ENCODE assay signal across 13 mouse cellular contexts in the genomic region with DNA sequence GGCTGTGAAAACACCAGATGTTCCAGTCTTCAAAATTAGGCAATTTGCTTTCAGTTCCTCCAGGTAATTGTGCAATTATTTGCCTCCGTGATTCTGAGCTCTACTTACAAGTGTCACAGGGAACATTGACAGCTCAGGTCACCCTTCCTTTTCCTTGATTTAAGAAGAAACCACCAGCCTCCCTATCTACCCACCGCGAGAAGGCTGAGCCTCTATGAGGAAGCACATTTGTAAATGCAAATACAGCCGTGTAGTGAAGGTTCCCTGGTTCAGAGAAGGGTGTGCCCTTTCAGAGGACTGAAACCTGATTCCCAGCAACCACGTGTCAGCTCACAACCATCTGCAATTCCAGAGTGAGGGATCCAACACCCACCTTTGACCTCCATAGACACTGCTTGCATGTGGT.
DNase-seq lines count a peak whose midpoint lies in the region; ATAC-seq and TF ChIP-seq lines count a peak whose summit lies in the region.
"Had no signal": no experiment of that assay in that cellular context is flagged by ENCODE, and none has a peak within 500 bp of the region (broad histone marks: within the 10 kb centered on the region; RNA-seq: fewer than 3 reads in every experiment).

No protein-coding gene starts in this region.

- intact Hi-C loops in gastrocnemius, postnatal 14 days (cut with DNase I; ENCODE audit: low total_unique reads), result no loop called here

- H3K4me3 ChIP-seq in lung, postnatal 0 days (ENCODE audit: low read depth, low read length), result no peak overlapping the region
- H3K4me3 ChIP-seq in intestine, embryonic 16.5 days (ENCODE audit: low read length), result no peak overlapping the region
- H3K4me3 ChIP-seq in stomach, embryonic 15.5 days (replicated peaks), result no peak overlapping the region
- H3K4me3 ChIP-seq: heart, embryonic 13.5 days; hindbrain, embryonic 12.5 days; limb, embryonic 13.5 days; midbrain, embryonic 13.5 days; neural tube, embryonic 13.5 days had no signal

- H3K27me3 ChIP-seq in lung, postnatal 0 days (replicated peaks; ENCODE audit: insufficient read depth, low read length), result no peaks in the 10 kb centered on the region
- no peaks in the 10 kb centered on the region for H3K27me3 ChIP-seq in intestine, embryonic 16.5 days (replicated peaks; ENCODE audit: control insufficient read depth, insufficient read depth, low read length)
- no peaks in the 10 kb centered on the region for H3K27me3 ChIP-seq in stomach, embryonic 15.5 days (replicated peaks)
- H3K27me3 ChIP-seq: heart, embryonic 13.5 days; hindbrain, embryonic 12.5 days; limb, embryonic 13.5 days; midbrain, embryonic 13.5 days; neural tube, embryonic 13.5 days had no signal

- no peak overlapping the region for H3K9ac ChIP-seq in lung, postnatal 0 days (replicated peaks; ENCODE audit: low read depth)
- no peak overlapping the region for H3K9ac ChIP-seq in intestine, embryonic 16.5 days (ENCODE audit: low read depth, low read length)
- H3K9ac ChIP-seq in stomach, embryonic 15.5 days, result no peak overlapping the region
- H3K9ac ChIP-seq: heart, embryonic 13.5 days; hindbrain, embryonic 12.5 days; limb, embryonic 13.5 days; midbrain, embryonic 13.5 days; neural tube, embryonic 13.5 days had no signal

- DNase-seq in lung, postnatal 0 days (ENCODE audit: low spot score), result peak; percentile 20
- no peak for DNase-seq in lung, postnatal 10 days
- DNase-seq in WW6 (ENCODE audit: low read depth, low spot score), result peak; percentile 43
- no peak for DNase-seq in gastrocnemius, postnatal 14 days
- DNase-seq in Muller cell, postnatal 12 days (ENCODE audit: inconsistent ontology term), result no peak
- DNase-seq: layer of hippocampus, postnatal 36 days had no signal

- no peaks in the 10 kb centered on the region for H3K36me3 ChIP-seq in lung, postnatal 0 days (ENCODE audit: insufficient read depth, low read length)
- H3K36me3 ChIP-seq in intestine, embryonic 16.5 days (ENCODE audit: control insufficient read depth, insufficient read depth, low read length), result no peaks in the 10 kb centered on the region
- H3K36me3 ChIP-seq in stomach, embryonic 15.5 days, result no peaks in the 10 kb centered on the region
- H3K36me3 ChIP-seq: heart, embryonic 13.5 days; hindbrain, embryonic 12.5 days; limb, embryonic 13.5 days; midbrain, embryonic 13.5 days; neural tube, embryonic 13.5 days had no signal

- WGBS in lung, postnatal 0 days, result 33% methylated on average over 5 of the region's 5 CpGs
- WGBS in intestine, embryonic 16.5 days, result 46% methylated on average over 5 of the region's 5 CpGs
- WGBS in stomach, embryonic 15.5 days, result 34% methylated on average over 5 of the region's 5 CpGs

- ATAC-seq in lung, postnatal 0 days, result peak; percentile 28; the same call in 1 of the 2 replicates
- ATAC-seq in intestine, embryonic 16.5 days, result peak; percentile 72
- 0 out of 2 replicates have a peak, but pooled peaks have one; percentile 31 for ATAC-seq in stomach, embryonic 15.5 days (ENCODE audit: insufficient read depth, low FRiP score, low read depth)
- ATAC-seq: midbrain, embryonic 13.5 days had no signal

- no peaks in the 10 kb centered on the region for H3K9me3 ChIP-seq in lung, postnatal 0 days (ENCODE audit: low read length)
- H3K9me3 ChIP-seq in intestine, embryonic 16.5 days (ENCODE audit: control insufficient read depth, low read length), result no peaks in the 10 kb centered on the region
- no peaks in the 10 kb centered on the region for H3K9me3 ChIP-seq in stomach, embryonic 15.5 days
- H3K9me3 ChIP-seq: heart, embryonic 13.5 days; hindbrain, embryonic 12.5 days; limb, embryonic 13.5 days; midbrain, embryonic 13.5 days; neural tube, embryonic 13.5 days had no signal

- no peak for TF ChIP-seq EP300 in lung, postnatal 0 days (IDR thresholded peaks at IDR 0.05)

- no peak overlapping the region for H3K4me2 ChIP-seq in lung, postnatal 0 days (replicated peaks; ENCODE audit: low read depth, low read length)
- H3K4me2 ChIP-seq in intestine, embryonic 16.5 days (ENCODE audit: low read depth, low read length), result no peak overlapping the region
- H3K4me2 ChIP-seq in stomach, embryonic 15.5 days, result no peak overlapping the region
- H3K4me2 ChIP-seq: heart, embryonic 13.5 days; hindbrain, embryonic 12.5 days; limb, embryonic 13.5 days; midbrain, embryonic 13.5 days; neural tube, embryonic 13.5 days had no signal

- no peaks in the 10 kb centered on the region for H3K4me1 ChIP-seq in lung, postnatal 0 days (ENCODE audit: insufficient read depth, low read depth, low read length)
- H3K4me1 ChIP-seq in intestine, embryonic 16.5 days (ENCODE audit: control insufficient read depth, insufficient read depth, low read length), result no peaks in the 10 kb centered on the region
- H3K4me1 ChIP-seq in stomach, embryonic 15.5 days, result no peaks in the 10 kb centered on the region
- H3K4me1 ChIP-seq: heart, embryonic 13.5 days; hindbrain, embryonic 12.5 days; limb, embryonic 13.5 days; midbrain, embryonic 13.5 days; neural tube, embryonic 13.5 days had no signal

- no peak for TF ChIP-seq CTCF in lung, postnatal 0 days (IDR thresholded peaks at IDR 0.05)

- no peak overlapping the region for H3K27ac ChIP-seq in lung, postnatal 0 days (ENCODE audit: low read length)
- no peak overlapping the region for H3K27ac ChIP-seq in intestine, embryonic 16.5 days (ENCODE audit: low read length)
- no peak overlapping the region for H3K27ac ChIP-seq in stomach, embryonic 15.5 days
- H3K27ac ChIP-seq: heart, embryonic 13.5 days; hindbrain, embryonic 12.5 days; limb, embryonic 13.5 days; midbrain, embryonic 13.5 days; neural tube, embryonic 13.5 days had no signal

Comparison
In these comparisons a context has a peak if more than half of its experiments do, and no peak if none do; other contexts are left out.
1. DNase-seq: peak in lung, postnatal 0 days (single experiment) and WW6 (single experiment); none in lung, postnatal 10 days (single experiment), gastrocnemius, postnatal 14 days (single experiment) and Muller cell, postnatal 12 days (single experiment).
2. Peak in every context shown above with its lines, with median percentiles within 50 percentile points of each other: ATAC-seq.